Mouse (Mus musculus) midbrain, embryonic 15.5 days (tissue): ENCODE measurements at regions not wholly inside any gene's neighbourhood (a gene's known extent, or its start where the extent isn't known, plus 50 kb on each side); places are given as distances from the start of the nearest gene placed in this dataset.
"Not testable (repeated sequence)": the region's sequence is repeated elsewhere in the genome, so short reads cannot be mapped to it uniquely, and the experiment has no call there.

Experiments used
- ATAC-seq: fragments of 200-750 bp; cut with Nextera tagmentation; replicated peaks from 2 replicates; pipeline ENCODE4 v1.8.0; 2017; ENCODE audit warnings: moderate TSS enrichment
- H3K27ac ChIP-seq: fragments of 300-500 bp; sonication (generic); 2 replicates; pipeline ENCODE4 v1.5.1; 2015; ENCODE audit warnings: mild to moderate bottlenecking, inconsistent platforms
- H3K27me3 ChIP-seq: fragments of 300-500 bp; sonication (generic); replicated peaks from 2 replicates; pipeline ENCODE4 v1.6.1; 2015; ENCODE audit warnings: inconsistent platforms
- H3K36me3 ChIP-seq: fragments of 300-500 bp; sonication (generic); replicated peaks from 2 replicates; pipeline ENCODE4 v1.6.1; 2015; ENCODE audit warnings: inconsistent platforms
- H3K4me1 ChIP-seq: fragments of 300-500 bp; sonication (generic); 2 replicates; pipeline ENCODE4 v1.6.1; 2015; ENCODE audit warnings: inconsistent platforms
- H3K4me2 ChIP-seq: fragments of 300-500 bp; sonication (generic); 2 replicates; pipeline ENCODE4 v1.6.1; 2015; ENCODE audit warnings: inconsistent platforms, mild to moderate bottlenecking, moderate library complexity
- H3K4me3 ChIP-seq: fragments of 300-500 bp; sonication (generic); 2 replicates; pipeline ENCODE4 v1.5.1; 2015; ENCODE audit warnings: mild to moderate bottlenecking, inconsistent platforms
- H3K9ac ChIP-seq: fragments of 300-500 bp; sonication (generic); 2 replicates; pipeline ENCODE4 v1.6.1; 2015; ENCODE audit warnings: mild to moderate bottlenecking, inconsistent platforms
- H3K9me3 ChIP-seq: fragments of 300-500 bp; sonication (generic); 2 replicates; pipeline ENCODE4 v1.6.1; 2016; ENCODE audit warnings: inconsistent platforms
- WGBS: fragments of 180-500 bp; shearing (Covaris S2); methylation state at CpG from one replicate; pipeline ENCODE4 v1.1.7; 2015; ENCODE audit warnings: mixed read lengths; 5-methylcytosine and 5-hydroxymethylcytosine counted together

GRCm38 (mm10) chr17:13432256-13432655 is 77.9 kb downstream of the Tcp10c start:
- H3K27ac ChIP-seq, H3K4me2 ChIP-seq, ATAC-seq, H3K4me3 ChIP-seq, H3K9ac ChIP-seq, H3K9me3 ChIP-seq, H3K4me1 ChIP-seq, H3K27me3 ChIP-seq, H3K36me3 ChIP-seq: not testable (repeated sequence)
- 80% methylated on average over 3 of the region's 3 CpGs for WGBS

GRCm38 (mm10) chr17:13434146-13434545 is 79.8 kb downstream of the Tcp10c start:
- not testable (repeated sequence) for H3K4me3 ChIP-seq, H3K4me2 ChIP-seq, ATAC-seq, H3K36me3 ChIP-seq, H3K9me3 ChIP-seq, H3K27me3 ChIP-seq, H3K4me1 ChIP-seq, H3K27ac ChIP-seq, H3K9ac ChIP-seq
- 87% methylated on average over 7 of the region's 7 CpGs for WGBS

- H3K4me3 ChIP-seq, H3K27ac ChIP-seq, ATAC-seq, H3K36me3 ChIP-seq, H3K4me1 ChIP-seq, H3K9ac ChIP-seq, H3K4me2 ChIP-seq, H3K27me3 ChIP-seq: not testable (repeated sequence)
- peaks cover 15% of the 10 kb centered on the region for H3K9me3 ChIP-seq
- 84% methylated on average over 3 of the region's 3 CpGs for WGBS
These were observed 84.4 kb downstream of the Tcp10c start for GRCm38 (mm10) chr17:13438790-13439189.

- H3K4me1 ChIP-seq, H3K27me3 ChIP-seq, ATAC-seq, H3K4me2 ChIP-seq, H3K9ac ChIP-seq, H3K4me3 ChIP-seq, H3K36me3 ChIP-seq, H3K27ac ChIP-seq: not testable (repeated sequence)
- H3K9me3 ChIP-seq: peaks cover 26% of the 10 kb centered on the region
- WGBS: 81% methylated on average over 9 of the region's 9 CpGs
These were observed 86.5 kb downstream of the Tcp10c start for GRCm38 (mm10) chr17:13440708-13441530.

- H3K27ac ChIP-seq, H3K4me2 ChIP-seq, H3K4me3 ChIP-seq, H3K27me3 ChIP-seq, H3K36me3 ChIP-seq, H3K4me1 ChIP-seq, H3K9ac ChIP-seq, ATAC-seq: not testable (repeated sequence)
- H3K9me3 ChIP-seq: peaks cover 26% of the 10 kb centered on the region
- 85% methylated on average over 6 of the region's 6 CpGs for WGBS
These were observed 87.9 kb downstream of the Tcp10c start for GRCm38 (mm10) chr17:13442229-13442628.

- H3K4me3 ChIP-seq, H3K27me3 ChIP-seq, H3K36me3 ChIP-seq, H3K9ac ChIP-seq, ATAC-seq, H3K9me3 ChIP-seq, H3K4me2 ChIP-seq, H3K4me1 ChIP-seq, H3K27ac ChIP-seq: not testable (repeated sequence)
- WGBS: 84% methylated on average over 7 of the region's 7 CpGs
These were observed 102.7 kb downstream of the Tcp10c start for GRCm38 (mm10) chr17:13456869-13457600.

- H3K4me3 ChIP-seq, H3K27me3 ChIP-seq, H3K36me3 ChIP-seq, H3K27ac ChIP-seq, H3K9me3 ChIP-seq, H3K4me2 ChIP-seq, H3K4me1 ChIP-seq, H3K9ac ChIP-seq: not testable (repeated sequence)
- 89% methylated on average over 2 of the region's 2 CpGs for WGBS
- 0 out of 2 replicates have a peak, but pooled peaks have one; percentile 24 for ATAC-seq
These were observed 103.6 kb downstream of the Tcp10c start for GRCm38 (mm10) chr17:13457942-13458341.

GRCm38 (mm10) chr17:13458814-13459213 is 104.4 kb downstream of the Tcp10c start:
- not testable (repeated sequence) for H3K4me3 ChIP-seq, H3K4me1 ChIP-seq, H3K4me2 ChIP-seq, H3K9me3 ChIP-seq, H3K36me3 ChIP-seq, H3K27me3 ChIP-seq, H3K27ac ChIP-seq, H3K9ac ChIP-seq
- 75% methylated on average over 1 of the region's 2 CpGs for WGBS
- ATAC-seq: 0 out of 2 replicates have a peak, but pooled peaks have one; percentile 48

GRCm38 (mm10) chr17:13462663-13463062 is 108.3 kb downstream of the Tcp10c start:
- H3K4me2 ChIP-seq, H3K4me1 ChIP-seq, H3K4me3 ChIP-seq, ATAC-seq, H3K27ac ChIP-seq, H3K36me3 ChIP-seq, H3K27me3 ChIP-seq, H3K9me3 ChIP-seq, H3K9ac ChIP-seq: not testable (repeated sequence)
- WGBS: 91% methylated on average over 2 of the region's 9 CpGs

- H3K9me3 ChIP-seq, ATAC-seq, H3K27ac ChIP-seq, H3K4me1 ChIP-seq, H3K9ac ChIP-seq, H3K36me3 ChIP-seq, H3K4me2 ChIP-seq, H3K27me3 ChIP-seq, H3K4me3 ChIP-seq: not testable (repeated sequence)
- WGBS: 38% methylated on average over 4 of the region's 5 CpGs
These were observed 111.5 kb downstream of the Tcp10c start for GRCm38 (mm10) chr17:13465822-13466221.

GRCm38 (mm10) chr17:13469867-13470380 is 115.6 kb downstream of the Tcp10c start:
- H3K27ac ChIP-seq, H3K9me3 ChIP-seq, ATAC-seq, H3K4me1 ChIP-seq, H3K4me2 ChIP-seq, H3K27me3 ChIP-seq, H3K9ac ChIP-seq, H3K36me3 ChIP-seq, H3K4me3 ChIP-seq: not testable (repeated sequence)
- 76% methylated on average over 8 of the region's 8 CpGs for WGBS

- WGBS: 15% methylated on average over 7 of the region's 7 CpGs
- Histone ChIP-seq H3K4me2 (no peak overlapping the region), H3K4me3 (no peak overlapping the region), H3K27ac (no peak overlapping the region), H3K9me3 (no peaks in the 10 kb centered on the region), H3K27me3 (no peaks in the 10 kb centered on the region), H3K9ac (no peak overlapping the region), H3K36me3 (no peaks in the 10 kb centered on the region), H3K4me1 (peaks cover 3% of the 10 kb centered on the region)
- peak; percentile 68 for ATAC-seq
These were observed 118.2 kb downstream of the Tcp10c start for GRCm38 (mm10) chr17:13472460-13473062.
